Mouse (Mus musculus) kidney, postnatal 10 days (tissue): Measurements from ENCODE around the gene Lrp10.
A peak's percentile ranks its signal among the peaks of the same experiment; 100 is the strongest.

Experiments used
- DNase-seq: peaks from one replicate; pipeline ENCODE4 v3.0.0; 2021; ENCODE audit warnings: mixed read lengths

Lrp10 gene

DNA sequence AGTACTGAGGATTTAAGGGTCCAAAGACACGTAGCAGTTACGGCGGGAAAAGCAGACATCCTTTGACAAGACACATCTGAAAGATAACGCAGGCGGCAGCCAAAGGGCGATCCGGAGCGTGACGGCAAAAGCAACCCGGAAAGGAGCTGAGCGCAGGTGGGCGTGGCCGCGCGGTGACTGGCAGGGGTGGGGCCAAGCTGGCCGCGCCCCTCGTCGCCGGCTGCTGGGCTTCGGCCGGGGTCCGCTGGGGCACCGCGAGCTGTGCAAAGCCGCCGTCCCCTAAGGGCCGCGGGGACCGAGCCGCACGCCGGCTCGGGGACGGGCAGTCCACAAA is at the start of gene Lrp10:
Gene Lrp10, plus strand, starts transcription at position 179 of the 334 bp plus-strand sequence.
- peak; percentile 95 for DNase-seq

DNA sequence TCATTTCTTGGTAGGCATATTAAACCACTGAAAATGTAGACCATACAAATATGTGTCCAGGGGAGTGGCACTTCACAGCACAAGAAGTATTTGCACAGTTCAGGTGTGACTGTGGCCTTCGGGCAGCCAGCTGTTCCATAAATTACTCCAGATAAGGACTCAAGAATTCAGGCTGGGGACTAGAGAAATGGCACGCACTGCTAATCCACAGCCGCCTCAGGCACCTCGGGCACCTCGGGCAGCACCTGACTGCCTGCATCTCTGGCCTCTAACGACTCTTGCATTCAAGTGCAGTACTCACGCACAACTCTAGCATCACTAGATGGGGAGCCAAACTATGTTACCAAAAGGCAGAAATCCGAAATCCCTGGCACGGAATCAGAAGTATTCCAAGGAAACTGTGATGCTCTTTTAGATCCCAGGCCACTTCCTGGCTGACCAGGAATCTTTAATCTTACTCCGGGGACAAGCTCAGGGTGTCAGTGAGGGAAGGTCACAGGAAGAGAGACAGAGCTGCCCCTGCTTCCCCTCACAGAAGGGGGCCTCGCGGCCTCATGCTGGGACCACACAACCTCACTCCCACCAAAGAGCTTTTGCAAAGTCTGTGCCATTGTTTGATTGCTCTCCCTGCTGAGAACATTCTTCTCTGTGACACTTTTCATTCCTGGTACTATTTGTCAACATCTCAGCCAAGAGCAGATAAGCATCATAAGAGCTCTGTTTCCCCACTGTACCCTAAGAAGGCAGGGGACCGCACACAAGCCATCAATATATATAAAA is 48.5 kb upstream of the Lrp10 start:
- DNase-seq, result no peak

DNA sequence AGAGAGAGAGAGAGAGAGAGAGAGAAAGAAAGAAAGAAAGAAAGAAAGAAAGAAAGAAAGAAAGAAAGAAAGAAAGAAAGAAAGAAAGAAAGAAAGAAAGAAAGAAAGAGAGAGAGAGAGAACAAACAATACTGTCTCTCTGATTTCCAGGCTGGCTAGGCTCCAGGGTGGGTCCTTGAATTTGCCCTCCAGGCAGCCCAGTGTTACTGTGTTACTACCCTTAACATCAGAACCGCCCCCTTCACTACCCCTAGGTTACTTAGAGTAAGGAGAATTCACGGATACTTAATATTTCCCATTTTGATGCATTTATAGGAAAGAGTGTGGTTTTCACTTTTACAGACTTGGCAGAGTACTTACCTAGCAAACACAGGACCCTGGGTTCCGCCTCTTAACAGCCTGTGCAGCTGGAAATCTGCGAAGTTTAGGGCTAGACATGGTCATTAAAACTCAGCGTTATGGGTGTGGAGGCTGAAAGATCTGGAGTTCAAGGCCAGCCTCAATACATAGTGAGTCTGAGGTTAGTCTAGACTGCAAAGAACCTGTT is 47.6 kb upstream of the Lrp10 start:
- peak; percentile 54 for DNase-seq

DNA sequence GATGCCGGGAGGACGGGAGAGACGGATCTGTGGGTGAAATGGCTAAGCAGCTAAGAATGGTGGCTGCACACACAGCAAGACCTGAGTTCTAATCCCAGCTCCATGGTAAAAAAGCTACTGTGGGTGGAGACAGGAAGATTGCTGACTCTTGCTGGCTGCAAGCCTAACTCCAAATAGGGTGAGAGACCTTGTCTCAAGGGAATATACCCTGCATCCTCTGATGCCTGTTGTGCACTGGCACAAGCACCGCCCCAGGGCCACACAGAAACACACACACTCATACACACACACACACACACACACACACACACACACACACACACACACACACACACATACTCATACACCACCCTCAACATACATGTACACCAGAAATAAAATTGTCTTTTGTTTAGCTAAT is 47.1 kb upstream of the Lrp10 start:
- DNase-seq, result peak; percentile 35

DNA sequence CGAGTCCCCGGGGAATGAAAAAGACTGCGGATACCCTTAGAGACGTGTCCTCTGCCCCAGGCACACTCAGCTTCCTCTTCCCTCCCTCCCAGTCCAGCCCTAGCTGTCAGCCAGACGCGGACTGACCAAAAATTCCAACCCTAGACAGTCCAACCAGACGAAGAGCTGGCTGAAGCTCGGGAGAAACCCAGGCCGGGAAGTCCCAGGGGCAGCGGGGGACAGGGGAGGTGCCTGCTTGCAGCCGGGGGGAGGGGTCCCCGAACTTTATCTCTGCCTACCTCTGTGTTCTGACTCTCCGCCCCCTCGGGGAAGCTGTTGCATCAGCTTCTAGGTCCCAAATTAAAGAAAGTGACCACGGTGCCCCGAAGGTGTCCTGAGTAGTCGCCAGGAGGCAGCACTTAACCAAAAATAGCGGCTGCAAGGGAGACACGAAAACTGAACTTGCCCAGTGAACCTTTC is 46.3 kb upstream of the Lrp10 start, which contains the start of gene Slc7a7:
Gene Slc7a7, minus strand, starts transcription at position 158 of the 459 bp plus-strand sequence.
- DNase-seq, result peak; percentile 65

DNA sequence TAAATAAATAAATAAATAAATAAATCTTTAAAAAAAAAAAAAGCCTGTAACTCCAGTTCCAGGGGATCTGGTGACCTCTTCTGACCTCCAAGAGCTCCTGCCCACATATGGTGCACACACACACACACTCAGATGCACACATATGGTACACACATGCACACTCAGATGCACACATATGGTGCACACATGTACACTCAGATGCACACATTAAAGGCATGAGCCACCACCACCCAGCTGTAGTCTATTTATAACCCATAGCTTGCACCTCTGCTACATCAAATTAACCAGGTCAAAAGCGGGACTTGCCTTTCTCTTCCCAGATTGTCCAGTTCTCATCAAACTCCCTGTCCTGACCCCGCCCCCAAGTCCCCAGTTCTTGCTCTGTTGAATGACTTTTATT is 42.9 kb upstream of the Lrp10 start:
- DNase-seq, result no peak

DNA sequence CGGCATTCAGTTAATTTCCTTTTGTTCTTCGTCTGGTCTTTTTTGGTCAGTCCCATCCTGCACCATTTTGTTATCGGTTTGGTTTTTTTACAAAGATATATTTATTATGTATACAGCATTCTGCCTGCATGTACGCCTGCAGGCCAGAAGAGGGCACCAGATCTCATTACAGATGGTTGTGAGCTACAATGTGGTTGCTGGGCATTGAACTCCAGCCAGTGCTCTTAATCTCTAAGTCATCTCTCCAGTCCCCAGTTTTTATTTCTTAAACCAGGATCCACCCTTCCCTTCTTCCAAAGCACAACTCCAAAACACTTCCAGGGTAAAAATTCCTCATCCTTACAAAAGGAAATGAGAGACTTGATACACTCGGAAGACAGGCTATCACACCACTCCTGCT is 40.5 kb upstream of the Lrp10 start:
- peak; percentile 33 for DNase-seq

DNA sequence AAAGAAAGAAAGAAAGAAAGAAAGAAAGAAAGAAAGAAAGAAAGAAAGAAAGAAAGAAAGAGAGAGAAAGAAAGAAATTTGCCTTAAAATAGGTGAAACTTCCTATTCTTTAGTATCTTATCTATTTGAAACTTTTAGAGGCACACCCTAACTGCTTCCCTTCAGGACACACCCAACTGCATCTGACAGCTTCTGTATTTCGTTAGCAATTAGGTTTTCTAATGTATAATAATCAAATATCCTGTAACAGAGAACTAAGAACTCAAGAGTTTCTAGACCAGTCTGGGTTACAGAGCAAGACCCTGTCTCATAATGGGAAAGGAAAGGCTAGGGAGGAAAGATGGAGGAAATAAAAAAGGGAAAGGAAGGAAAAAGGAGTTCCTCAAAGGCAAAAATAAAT is 39.3 kb upstream of the Lrp10 start:
- DNase-seq, result no peak

DNA sequence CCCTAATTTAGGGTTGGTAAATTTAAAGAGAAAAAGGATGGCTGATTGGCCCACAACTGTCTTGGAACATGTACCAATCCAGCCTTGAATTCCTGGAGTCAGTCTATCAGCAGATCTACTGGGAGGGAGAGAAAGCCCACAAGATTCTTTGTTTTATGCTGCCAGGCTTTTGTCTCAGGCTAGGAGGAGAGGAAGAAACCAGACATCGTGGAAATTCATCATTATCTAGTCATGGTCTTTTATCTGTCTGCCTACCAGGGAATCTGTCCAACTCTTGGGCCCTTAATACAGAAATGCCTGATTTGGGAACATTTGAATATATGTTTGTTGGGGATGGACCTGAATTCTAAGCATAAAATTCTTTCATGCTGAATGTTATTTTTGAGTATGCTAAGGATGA is 38.4 kb upstream of the Lrp10 start:
- DNase-seq, result no peak

DNA sequence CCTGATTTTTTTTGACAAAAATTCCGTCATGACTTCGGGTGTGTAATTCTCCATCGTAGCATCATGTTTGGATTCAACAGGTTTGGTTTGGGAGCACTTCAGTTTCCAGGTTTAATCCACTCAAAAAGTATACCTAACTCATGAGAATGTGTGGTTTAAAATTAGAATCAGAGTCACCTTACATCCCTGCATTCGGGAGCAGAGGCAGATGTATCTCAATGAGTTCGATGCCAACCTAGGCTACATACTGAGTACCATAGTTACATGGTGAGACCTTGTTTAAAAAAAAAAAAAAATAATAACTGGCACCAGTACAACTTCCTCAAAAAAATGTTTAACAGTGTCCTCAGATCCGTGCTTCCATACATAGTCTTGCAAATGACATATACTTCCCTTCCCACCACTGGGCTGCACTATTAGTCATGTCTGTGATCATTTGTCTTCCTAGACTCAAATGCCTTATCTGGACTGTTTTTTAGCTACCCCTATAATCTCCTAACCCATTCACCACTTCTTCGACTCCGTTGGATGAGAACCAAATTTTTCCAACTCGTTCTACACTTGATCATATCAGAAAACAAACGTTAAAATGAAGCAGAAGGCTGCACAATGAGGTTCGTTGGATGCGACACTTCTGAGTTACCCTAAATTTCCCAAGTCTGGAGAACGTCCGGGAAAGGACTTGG is 37.8 kb upstream of the Lrp10 start:
- DNase-seq, result no peak

DNA sequence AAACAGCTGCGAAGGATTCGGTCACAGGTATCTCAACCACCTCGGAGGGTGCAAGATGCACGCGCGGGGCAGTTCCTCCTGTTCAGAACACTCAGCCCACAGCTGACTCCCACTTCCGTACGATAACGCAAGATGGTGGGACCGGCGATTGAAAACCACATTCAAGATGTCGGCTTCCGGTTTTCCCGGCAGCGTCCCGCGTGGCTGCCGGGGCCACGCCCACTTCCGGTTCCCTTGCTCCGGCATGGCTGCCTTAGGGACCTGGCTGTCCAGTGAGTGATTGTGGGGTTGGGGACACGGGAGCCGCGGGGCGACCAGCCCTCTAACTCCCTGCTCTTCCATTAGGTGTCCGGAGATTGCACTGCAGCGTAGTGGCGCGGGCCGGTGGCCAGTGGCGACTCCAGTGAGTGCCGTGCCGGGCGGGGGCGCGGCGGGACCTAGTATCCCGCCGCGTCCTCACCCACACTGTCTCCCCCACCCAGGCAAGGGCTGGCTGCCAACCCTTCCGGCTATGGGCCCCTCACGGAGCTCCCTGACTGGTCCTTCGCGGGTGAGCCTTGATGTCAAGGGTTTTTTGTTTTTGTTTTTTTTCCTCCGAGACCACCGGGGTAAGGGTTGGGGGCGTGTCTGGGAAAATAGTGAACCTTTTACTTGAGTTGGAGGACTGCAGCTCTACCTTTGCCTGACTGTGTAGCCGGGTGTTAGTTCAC is 37.1 kb upstream of the Lrp10 start, which contains the start of gene Mrpl52:
Gene Mrpl52, plus strand, starts transcription at position 221 of the 710 bp plus-strand sequence.
- DNase-seq, result peak; percentile 97

DNA sequence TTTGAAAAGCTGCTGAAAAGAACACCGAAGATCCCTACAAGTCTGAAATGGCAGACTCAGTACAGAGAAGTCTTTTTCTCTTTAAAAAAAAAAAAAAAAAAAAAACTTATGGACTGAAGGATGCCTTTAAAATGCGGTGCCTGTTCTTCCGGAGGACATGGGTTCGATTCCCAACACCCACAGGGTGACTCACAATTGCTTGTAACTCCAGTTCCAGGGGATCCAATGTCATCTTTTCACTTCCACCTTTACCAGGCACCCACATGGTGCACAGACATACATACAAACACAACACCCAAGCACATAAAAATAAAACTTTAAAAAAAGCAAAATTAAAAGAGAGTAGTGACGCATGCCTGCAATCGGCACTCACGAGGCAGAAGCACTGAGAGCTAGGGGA is 36.2 kb upstream of the Lrp10 start:
- no peak for DNase-seq

DNA sequence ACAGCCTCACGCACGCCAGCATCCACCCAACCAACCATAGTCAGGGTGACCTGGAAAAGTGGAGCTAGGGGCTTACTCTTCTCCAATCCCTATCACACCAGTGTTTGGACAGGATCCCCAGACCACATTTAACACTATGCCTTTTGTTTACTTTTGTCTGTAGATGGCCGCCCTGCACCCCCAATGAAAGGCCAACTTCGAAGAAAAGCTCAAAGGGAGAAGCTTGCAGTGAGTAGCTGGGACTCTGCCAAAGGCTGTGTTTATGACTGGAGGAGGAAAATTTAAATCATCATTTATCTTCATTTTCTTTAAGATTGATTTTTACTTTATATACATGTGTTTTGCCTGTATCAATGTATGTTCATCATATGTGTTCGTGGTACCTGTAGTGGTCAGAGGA is 35.5 kb upstream of the Lrp10 start:
- no peak for DNase-seq

DNA sequence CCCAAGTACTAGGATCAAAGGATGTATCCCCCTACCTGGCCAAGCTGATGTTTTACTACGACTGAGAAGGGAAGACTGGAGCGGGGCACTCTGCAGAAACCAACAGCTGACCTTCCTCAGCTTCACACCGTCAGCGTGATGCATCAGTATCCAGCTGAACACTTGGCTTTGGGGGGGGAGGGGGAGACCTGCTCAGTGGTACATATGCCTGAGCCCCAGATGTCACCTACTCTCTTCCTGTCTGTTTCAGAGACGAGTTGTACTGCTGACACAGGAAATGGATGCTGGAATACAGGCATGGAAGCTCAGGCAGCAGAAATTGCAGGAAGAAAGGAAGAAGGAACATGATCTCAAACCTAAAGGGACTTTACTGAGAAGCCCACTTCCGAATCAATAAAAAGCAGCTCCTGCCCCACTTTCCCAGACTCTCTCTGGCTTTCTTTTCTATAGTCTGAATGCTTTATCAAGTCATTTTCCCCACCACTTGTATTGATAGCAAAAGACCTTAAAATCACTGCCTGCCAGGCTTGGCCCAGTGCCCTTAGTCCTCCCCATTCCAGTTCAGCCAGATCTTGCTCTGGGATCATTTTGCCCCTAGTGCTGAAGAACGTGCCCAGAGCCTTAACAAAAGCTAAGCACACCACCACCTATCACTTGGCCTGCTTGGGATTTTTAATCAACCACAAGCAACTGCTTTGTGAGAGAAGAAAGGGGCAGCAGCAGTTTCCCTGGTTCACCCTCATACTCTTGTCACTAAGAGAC is 34.4 kb upstream of the Lrp10 start:
- peak; percentile 38 for DNase-seq

DNA sequence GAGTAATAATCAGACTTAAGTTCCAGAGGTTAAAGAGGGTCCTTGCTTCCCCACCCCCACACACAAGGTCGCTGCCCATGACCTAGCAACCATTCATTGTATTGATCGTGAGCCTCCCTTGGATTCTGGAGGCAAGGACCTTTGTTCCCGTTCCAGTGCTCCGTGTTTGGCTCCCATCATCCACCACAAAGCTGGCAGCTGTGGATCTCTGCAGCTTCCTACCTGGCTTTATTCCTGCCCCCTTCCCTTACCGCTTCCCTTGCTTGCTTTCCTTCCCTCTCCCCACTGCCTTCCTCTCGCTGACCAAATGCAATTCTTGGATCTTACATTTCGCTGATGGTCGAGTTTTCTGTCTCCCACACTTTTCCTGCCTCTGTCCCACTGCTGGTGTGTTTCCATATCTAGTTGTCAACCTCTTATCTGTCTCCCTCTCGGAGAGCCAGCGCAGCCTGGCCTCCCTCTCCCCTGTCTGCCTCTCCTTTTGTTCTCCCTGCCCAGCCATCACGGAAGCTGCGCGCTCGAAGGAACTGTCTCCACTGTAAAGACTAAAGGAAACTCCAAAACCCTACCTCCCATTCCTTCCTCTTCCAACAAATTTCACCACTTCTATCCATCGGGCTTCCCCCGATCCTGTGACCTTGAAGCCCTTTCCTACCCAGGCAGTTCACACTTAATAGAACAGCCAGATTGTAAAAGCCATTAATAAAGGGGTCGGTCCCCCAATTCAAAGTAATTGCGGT is 33.4 kb upstream of the Lrp10 start:
- peak; percentile 50 for DNase-seq

DNA sequence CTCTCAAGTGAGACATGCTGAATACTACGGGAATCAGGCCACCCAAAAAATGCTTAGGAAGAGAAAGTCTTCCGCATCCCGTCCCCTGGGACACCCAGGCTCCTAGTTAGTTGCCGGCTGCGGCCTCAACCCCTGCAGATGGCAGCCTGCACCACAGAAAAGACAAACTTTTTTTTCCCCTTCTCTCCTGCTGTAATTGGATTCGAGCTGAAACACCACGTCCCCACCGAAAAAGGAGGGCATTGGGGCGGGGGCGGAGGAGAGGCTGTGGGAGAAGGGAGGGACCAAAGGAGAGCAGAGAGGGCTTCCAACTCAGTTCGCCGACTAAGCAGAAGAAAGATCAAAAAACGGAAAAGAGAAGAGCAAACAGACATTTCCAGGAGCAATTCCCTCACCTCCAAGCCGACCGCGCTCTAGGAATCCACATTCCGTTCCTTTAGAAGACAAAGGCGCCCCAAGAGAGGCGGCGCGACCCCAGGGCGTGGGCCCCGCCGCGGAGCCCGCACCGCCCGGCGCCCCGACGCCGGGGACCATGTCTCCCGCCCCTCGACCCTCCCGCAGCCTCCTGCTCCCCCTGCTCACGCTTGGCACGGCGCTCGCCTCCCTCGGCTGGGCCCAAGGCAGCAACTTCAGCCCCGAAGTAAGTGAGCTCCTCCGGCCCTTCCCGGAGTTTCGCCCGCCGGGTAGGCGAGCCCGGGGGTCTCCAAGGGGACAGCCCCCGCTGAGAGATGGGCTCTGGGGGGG is 32.4 kb upstream of the Lrp10 start, which contains the start of gene Mmp14:
Gene Mmp14, plus strand, starts transcription at position 279 of the 744 bp plus-strand sequence.
- DNase-seq, result peak; percentile 86

DNA sequence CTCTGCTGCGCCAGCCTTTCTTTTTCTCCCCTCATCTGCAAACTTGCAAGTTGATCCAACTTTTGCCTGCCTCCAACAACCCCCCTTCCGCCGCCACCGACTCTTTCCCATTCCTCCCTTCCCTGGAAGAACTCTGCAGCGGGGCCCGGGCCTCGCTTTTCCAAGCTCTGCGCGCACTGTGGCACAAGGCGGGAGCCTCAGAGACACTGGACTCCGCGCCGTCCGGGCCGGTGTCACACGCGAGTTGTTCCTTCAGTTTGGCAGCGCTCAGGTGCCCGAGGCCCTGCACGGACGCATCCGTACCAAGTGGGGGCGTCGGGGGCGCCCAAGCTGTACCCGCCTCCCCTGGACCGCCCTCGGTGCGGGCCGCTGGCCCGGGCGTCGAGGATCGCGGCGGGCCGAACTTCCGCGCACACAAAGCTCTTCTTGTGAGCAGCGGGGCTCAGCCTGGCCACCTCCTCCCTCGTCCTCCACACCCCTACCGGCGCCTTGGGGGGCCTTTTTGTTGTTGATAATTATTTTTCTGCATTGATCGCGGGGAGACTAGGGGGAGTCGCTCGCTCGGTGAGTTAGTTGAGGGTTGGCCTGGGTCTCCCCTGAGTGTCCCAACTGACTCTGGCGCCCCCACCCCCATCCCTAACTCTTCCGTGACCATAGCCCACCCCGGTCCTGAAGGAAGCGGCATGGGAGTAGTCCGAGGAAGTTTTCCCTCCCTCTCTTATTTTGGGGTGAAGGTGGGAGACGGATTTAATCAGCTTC is 31.7 kb upstream of the Lrp10 start:
- DNase-seq, result peak; percentile 73

DNA sequence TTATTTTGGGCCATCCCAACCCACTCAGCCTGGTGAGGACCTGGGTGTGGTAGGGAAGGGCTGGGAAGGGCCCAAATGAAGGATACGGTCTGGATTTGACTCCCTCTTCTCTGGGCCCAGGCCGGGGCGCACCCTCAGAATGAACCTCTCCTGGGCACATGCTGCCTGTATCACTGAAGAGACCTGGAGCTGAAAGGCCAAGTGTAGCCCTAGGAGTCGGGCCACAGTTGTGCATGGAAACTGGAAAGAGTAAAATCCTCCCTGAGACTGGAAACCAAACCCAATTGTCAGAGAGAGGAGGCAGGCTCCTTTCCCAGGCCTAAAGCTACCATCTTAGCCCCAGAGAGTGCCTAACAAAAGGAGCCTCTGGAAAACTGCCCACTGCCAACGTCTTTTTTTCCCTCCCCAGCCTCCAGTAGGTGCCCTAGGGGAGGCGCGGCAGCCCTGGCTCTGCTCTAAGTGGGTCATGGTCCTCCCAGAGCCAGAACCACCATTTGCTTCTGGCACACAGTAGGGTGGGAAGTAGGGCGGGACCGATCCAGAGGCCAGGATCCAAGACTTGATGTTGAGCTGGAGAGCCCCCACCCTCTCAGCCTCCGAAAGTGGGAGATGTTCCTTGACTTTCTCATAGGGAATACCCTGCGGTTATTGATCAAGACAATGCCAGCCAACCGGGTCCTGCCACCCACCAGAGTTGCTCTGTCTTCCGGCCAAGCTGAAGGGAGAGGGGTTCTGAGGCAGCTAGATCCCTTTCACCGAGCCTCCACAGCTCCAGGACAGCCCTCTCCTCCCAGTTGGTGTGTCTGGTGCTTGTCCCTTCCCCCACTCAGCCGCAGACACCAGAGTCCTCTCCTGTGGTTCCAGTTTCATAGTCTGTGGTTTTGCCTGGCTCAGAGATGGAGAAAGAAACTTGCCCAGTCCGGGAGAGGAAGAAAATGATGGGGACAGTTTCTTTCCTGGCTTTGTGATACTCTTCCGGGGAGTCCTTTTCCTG is 30.8 kb upstream of the Lrp10 start:
- DNase-seq, result peak; percentile 49
